Mouse (Mus musculus) liver, embryonic 11.5 days (tissue): Measurements from ENCODE around the gene Ror1. TPM values are rescaled to one million over a fixed set of nuclear protein-coding genes. Genes with fewer than 3 reads are reported as not detected.

ENCODE experiments used
- ATAC-seq: fragments of 200-750 bp; cut with Nextera tagmentation; replicated peaks from 2 replicates; pipeline ENCODE4 v1.8.0; 2017; ENCODE audit warnings: moderate number of reproducible peaks, mild to moderate bottlenecking, moderate TSS enrichment, moderate library complexity; ENCODE audit not compliant: low FRiP score
- DNase-seq: peaks from one replicate; pipeline ENCODE4 v3.0.0-alpha.2; 2017; ENCODE audit warnings: low spot score
- H3K27ac ChIP-seq: fragments of 300-500 bp; sonication (generic); 2 replicates; pipeline ENCODE4 v1.5.1; 2014; ENCODE audit warnings: mild to moderate bottlenecking, low read depth, low read length, control low read depth
- H3K27me3 ChIP-seq: fragments of 300-500 bp; sonication (generic); replicated peaks from 2 replicates; pipeline ENCODE4 v1.6.1; 2014; ENCODE audit warnings: low read length, mixed read lengths; ENCODE audit not compliant: control insufficient read depth, insufficient read depth
- H3K36me3 ChIP-seq: fragments of 300-500 bp; sonication (generic); 2 replicates; pipeline ENCODE4 v1.6.1; 2014; ENCODE audit warnings: mild to moderate bottlenecking, low read length, moderate library complexity, mixed read lengths; ENCODE audit not compliant: control insufficient read depth, insufficient read depth
- H3K4me1 ChIP-seq: fragments of 300-500 bp; sonication (generic); replicated peaks from 2 replicates; pipeline ENCODE4 v1.6.1; 2014; ENCODE audit warnings: low read length, mixed read lengths; ENCODE audit not compliant: control insufficient read depth, insufficient read depth
- H3K4me2 ChIP-seq: fragments of 300-500 bp; sonication (generic); 2 replicates; pipeline ENCODE4 v1.6.1; 2014; ENCODE audit warnings: mild to moderate bottlenecking, control low read depth, moderate library complexity
- H3K4me3 ChIP-seq: fragments of 300-500 bp; sonication (generic); 2 replicates; pipeline ENCODE4 v1.5.1; 2014; ENCODE audit warnings: low read depth, low read length, control low read depth
- H3K9ac ChIP-seq: fragments of 300-500 bp; sonication (generic); 2 replicates; pipeline ENCODE4 v1.6.1; 2014; ENCODE audit warnings: low read depth, low read length, control low read depth
- H3K9me3 ChIP-seq: fragments of 300-500 bp; sonication (generic); 2 replicates; pipeline ENCODE4 v1.6.1; 2016; ENCODE audit warnings: low read length, inconsistent platforms, mixed read lengths; ENCODE audit not compliant: control insufficient read depth
- WGBS: fragments of 180-500 bp; shearing (Covaris S2); extraction: QIAGEN DNeasy Blood & Tissue Kit; methylation state at CpG from one replicate; pipeline ENCODE4 v1.1.7; 2014; 5-methylcytosine and 5-hydroxymethylcytosine counted together
- polyA plus RNA-seq: library from polyadenylated mRNA; unstranded; fragments of >200 nt; fragmentation: Nextera tagmentation; extraction: Ambion mirVana; gene quantifications from 2 replicates; pipeline ENCODE4 v1.2.1, GENCODE M21; 2014

Ror1 gene
- polyA plus RNA-seq, 1 experiment from 2014 or later: 4.1 TPM

GRCm38 (mm10) chr4:100219026-100219425 is 123.4 kb downstream of the Ror1 start:
- DNase-seq (no peak), ATAC-seq (no peak)
- Histone ChIP-seq H3K36me3 (no peaks in the 10 kb centered on the region), H3K4me3 (no peak overlapping the region), H3K27ac (no peak overlapping the region), H3K9ac (no peak overlapping the region), H3K4me1 (peaks cover 15% of the 10 kb centered on the region), H3K27me3 (no peaks in the 10 kb centered on the region), H3K4me2 (no peak overlapping the region), H3K9me3 (no peaks in the 10 kb centered on the region)
- WGBS: 46% methylated on average over 4 of the region's 4 CpGs

GRCm38 (mm10) chr4:100219599-100219998 is 124.0 kb downstream of the Ror1 start:
- Histone ChIP-seq H3K27ac (no peak overlapping the region), H3K36me3 (no peaks in the 10 kb centered on the region), H3K9me3 (no peaks in the 10 kb centered on the region), H3K4me1 (peaks cover 11% of the 10 kb centered on the region), H3K9ac (no peak overlapping the region), H3K4me3 (no peak overlapping the region), H3K27me3 (no peaks in the 10 kb centered on the region), H3K4me2 (no peak overlapping the region)
- no peak for ATAC-seq
- 61% methylated on average over 4 of the region's 4 CpGs for WGBS
- no peak for DNase-seq

- Histone ChIP-seq H3K36me3 (no peaks in the 10 kb centered on the region), H3K27ac (no peak overlapping the region), H3K9ac (no peak overlapping the region), H3K4me3 (no peak overlapping the region), H3K4me2 (no peak overlapping the region), H3K4me1 (peaks cover 9% of the 10 kb centered on the region), H3K9me3 (no peaks in the 10 kb centered on the region), H3K27me3 (no peaks in the 10 kb centered on the region)
- 73% methylated on average over 13 of the region's 13 CpGs for WGBS
- ATAC-seq (no peak), DNase-seq (no peak)
Observed at GRCm38 (mm10) chr4:100221978-100222737, 126.6 kb downstream of the Ror1 start.

GRCm38 (mm10) chr4:100223532-100223931 is 127.9 kb downstream of the Ror1 start:
- Histone ChIP-seq H3K27me3 (no peaks in the 10 kb centered on the region), H3K36me3 (no peaks in the 10 kb centered on the region), H3K27ac (no peak overlapping the region), H3K4me1 (peaks cover 9% of the 10 kb centered on the region), H3K9ac (no peak overlapping the region), H3K9me3 (no peaks in the 10 kb centered on the region), H3K4me3 (no peak overlapping the region), H3K4me2 (no peak overlapping the region)
- ATAC-seq: no peak
- WGBS: 11% methylated on average over 1 of the region's 1 CpGs
- DNase-seq: no peak

- Histone ChIP-seq H3K27me3 (no peaks in the 10 kb centered on the region), H3K9ac (no peak overlapping the region), H3K36me3 (no peaks in the 10 kb centered on the region), H3K4me1 (peaks cover 9% of the 10 kb centered on the region), H3K9me3 (no peaks in the 10 kb centered on the region), H3K4me3 (no peak overlapping the region), H3K4me2 (no peak overlapping the region), H3K27ac (no peak overlapping the region)
- 68% methylated on average over 3 of the region's 3 CpGs for WGBS
- ATAC-seq: no peak
- DNase-seq: no peak
Observed at GRCm38 (mm10) chr4:100223965-100224364, 128.4 kb downstream of the Ror1 start.

- Histone ChIP-seq H3K9ac (no peak overlapping the region), H3K27me3 (no peaks in the 10 kb centered on the region), H3K4me2 (no peak overlapping the region), H3K9me3 (no peaks in the 10 kb centered on the region), H3K36me3 (no peaks in the 10 kb centered on the region), H3K4me3 (no peak overlapping the region), H3K27ac (no peak overlapping the region), H3K4me1 (peaks cover 9% of the 10 kb centered on the region)
- no peak for DNase-seq
- ATAC-seq: no peak
- WGBS: 54% methylated on average over 4 of the region's 4 CpGs
Observed at GRCm38 (mm10) chr4:100226619-100227018, 131.0 kb downstream of the Ror1 start.

- ATAC-seq (no peak), DNase-seq (no peak)
- WGBS: 74% methylated on average over 3 of the region's 3 CpGs
- H3K4me3 ChIP-seq: no peak overlapping the region
- no peak overlapping the region for H3K9ac ChIP-seq
- peaks cover 8% of the 10 kb centered on the region for H3K4me1 ChIP-seq
- no peaks in the 10 kb centered on the region for H3K36me3 ChIP-seq
- H3K27me3 ChIP-seq: no peaks in the 10 kb centered on the region
- no peaks in the 10 kb centered on the region for H3K9me3 ChIP-seq
- no peak overlapping the region for H3K27ac ChIP-seq
- no peak overlapping the region for H3K4me2 ChIP-seq
Observed at GRCm38 (mm10) chr4:100228106-100228505, 132.5 kb downstream of the Ror1 start.

GRCm38 (mm10) chr4:100230245-100230644 is 134.7 kb downstream of the Ror1 start:
- Histone ChIP-seq H3K4me3 (no peak overlapping the region), H3K36me3 (no peaks in the 10 kb centered on the region), H3K4me1 (no peaks in the 10 kb centered on the region; the same call in 1 of the 2 replicates), H3K27me3 (no peaks in the 10 kb centered on the region), H3K9ac (no peak overlapping the region), H3K27ac (no peak overlapping the region), H3K9me3 (no peaks in the 10 kb centered on the region), H3K4me2 (no peak overlapping the region)
- 48% methylated on average over 5 of the region's 5 CpGs for WGBS
- ATAC-seq (no peak), DNase-seq (no peak)

GRCm38 (mm10) chr4:100230963-100231362 is 135.4 kb downstream of the Ror1 start:
- Histone ChIP-seq H3K36me3 (no peaks in the 10 kb centered on the region), H3K4me2 (no peak overlapping the region), H3K9ac (no peak overlapping the region), H3K27ac (no peak overlapping the region), H3K4me1 (no peaks in the 10 kb centered on the region; the same call in 1 of the 2 replicates), H3K4me3 (no peak overlapping the region), H3K27me3 (no peaks in the 10 kb centered on the region), H3K9me3 (no peaks in the 10 kb centered on the region)
- WGBS: 59% methylated on average over 2 of the region's 2 CpGs
- DNase-seq (no peak), ATAC-seq (no peak)
